ENCODE assay signal across 24 mouse cellular contexts in genomic region chr10:121403104-121403503, GRCm38 (mm10). TPM values are rescaled to one million over a fixed set of nuclear protein-coding genes. Genes with fewer than 3 reads are reported as not detected.
DNase-seq lines count a peak whose midpoint lies in the region; ATAC-seq and TF ChIP-seq lines count a peak whose summit lies in the region.
"Had no signal": no experiment of that assay in that cellular context is flagged by ENCODE, and none has a peak within 500 bp of the region (broad histone marks: within the 10 kb centered on the region; RNA-seq: fewer than 3 reads in every experiment).

No protein-coding gene starts in this region.

- H3K4me1 ChIP-seq in E14TG2a.4 (replicated peaks; ENCODE audit: low read depth, low read length) = peaks cover 38% of the 10 kb centered on the region
- H3K4me1 ChIP-seq in ES-Bruce4 (ENCODE audit: control insufficient read depth, insufficient read depth, low read length) = peaks cover 8% of the 10 kb centered on the region
- no peaks in the 10 kb centered on the region for H3K4me1 ChIP-seq in embryonic facial prominence, embryonic 15.5 days
- H3K4me1 ChIP-seq: forebrain, embryonic 15.5 days; hindbrain, embryonic 10.5 days; hindbrain, embryonic 13.5 days; intestine, embryonic 15.5 days had no signal

- no peaks in the 10 kb centered on the region for H3K79me2 ChIP-seq in myocyte (ENCODE audit: control insufficient read depth, insufficient read depth)

- ATAC-seq in embryonic facial prominence, embryonic 15.5 days (ENCODE audit: insufficient number of reproducible peaks, low FRiP score, low TSS enrichment, low read depth) = peak; percentile 30; the same call in 1 of the 2 replicates
- ATAC-seq: CD4-positive, CD25-positive, alpha-beta regulatory T cell, adult 4 months; forebrain, embryonic 15.5 days; hindbrain, embryonic 16.5 days had no signal

- peak overlapping the region; percentile 13 for H3K27ac ChIP-seq in ES-Bruce4 (ENCODE audit: insufficient read depth, low read length)
- no peak overlapping the region for H3K27ac ChIP-seq in embryonic facial prominence, embryonic 15.5 days (replicated peaks)
- H3K27ac ChIP-seq: embryonic facial prominence, embryonic 13.5 days; forebrain, embryonic 15.5 days; heart, adult 2 months; heart, embryonic 10.5 days; hindbrain, embryonic 10.5 days; hindbrain, embryonic 13.5 days; intestine, embryonic 15.5 days had no signal

- TF ChIP-seq CTCF in E14TG2a.4 (conservative IDR thresholded peaks at IDR 0.05; ENCODE audit: low read length) (no peak), ES-Bruce4 (IDR thresholded peaks at IDR 0.05; ENCODE audit: low read depth, low read length) (no peak)

- TF ChIP-seq POLR2A in ES-Bruce4 (IDR thresholded peaks at IDR 0.05; ENCODE audit: insufficient read depth, low read length) (no peak), myocyte (IDR thresholded peaks at IDR 0.05; ENCODE audit: insufficient read length, low read depth) (no peak)

- H3K9me3 ChIP-seq in E14TG2a.4 (ENCODE audit: low read length) (no peaks in the 10 kb centered on the region), ES-Bruce4 (replicated peaks; ENCODE audit: control insufficient read depth, insufficient read depth, low read length, poor library complexity, severe bottlenecking) (no peaks in the 10 kb centered on the region)
- H3K9me3 ChIP-seq in embryonic facial prominence, embryonic 15.5 days (replicated peaks) = no peaks in the 10 kb centered on the region
- H3K9me3 ChIP-seq: embryonic facial prominence, embryonic 13.5 days; forebrain, embryonic 15.5 days; heart, embryonic 10.5 days; hindbrain, embryonic 10.5 days; hindbrain, embryonic 13.5 days; intestine, embryonic 15.5 days had no signal

- H3K9ac ChIP-seq in ES-Bruce4 (ENCODE audit: low read depth, poor library complexity, severe bottlenecking) = no peak overlapping the region
- H3K9ac ChIP-seq in embryonic facial prominence, embryonic 15.5 days = no peak overlapping the region
- H3K9ac ChIP-seq: embryonic facial prominence, embryonic 13.5 days; forebrain, embryonic 15.5 days; hindbrain, embryonic 13.5 days; intestine, embryonic 15.5 days had no signal

- no peak for DNase-seq in cerebellum, postnatal 25 days
- no peak for DNase-seq in spleen, adult 12 weeks (ENCODE audit: low spot score)
- DNase-seq in lung, adult 18-20 months = no peak
- DNase-seq: adrenal gland, adult 2 months; cerebellum, adult 11 months; cerebellum, adult 8-10 months; cerebellum, postnatal 10 days; gastrocnemius, postnatal 10 days; gastrocnemius, postnatal 36 days; heart, adult 2 months; kidney, adult 11 months had no signal

- 73% methylated on average over 9 of the region's 9 CpGs for WGBS in embryonic facial prominence, embryonic 15.5 days

- H3K36me3 ChIP-seq in E14TG2a.4 (ENCODE audit: insufficient read depth, low read length) = 0 out of 2 replicates have a peak, but pooled peaks cover 3% of the 10 kb centered on the region
- H3K36me3 ChIP-seq in ES-Bruce4 (ENCODE audit: control insufficient read depth, insufficient read depth, low read length, poor library complexity, severe bottlenecking) = no peaks in the 10 kb centered on the region
- no peaks in the 10 kb centered on the region for H3K36me3 ChIP-seq in embryonic facial prominence, embryonic 15.5 days
- H3K36me3 ChIP-seq in myocyte (ENCODE audit: control insufficient read depth, insufficient read depth) = no peaks in the 10 kb centered on the region
- H3K36me3 ChIP-seq: embryonic facial prominence, embryonic 13.5 days; forebrain, embryonic 15.5 days; hindbrain, embryonic 10.5 days; intestine, embryonic 15.5 days had no signal

- H3K27me3 ChIP-seq in E14TG2a.4 (ENCODE audit: insufficient read depth, low read length) (peaks cover 25% of the 10 kb centered on the region), ES-Bruce4 (ENCODE audit: control insufficient read depth, insufficient read depth, low read length, poor library complexity, severe bottlenecking) (no peaks in the 10 kb centered on the region), myocyte (ENCODE audit: control insufficient read depth, insufficient read depth, insufficient read length) (no peaks in the 10 kb centered on the region)
- no peaks in the 10 kb centered on the region for H3K27me3 ChIP-seq in embryonic facial prominence, embryonic 15.5 days
- H3K27me3 ChIP-seq: embryonic facial prominence, embryonic 13.5 days; forebrain, embryonic 15.5 days; hindbrain, embryonic 13.5 days; intestine, embryonic 15.5 days had no signal

- peak overlapping the region; percentile 51 for H3K4me3 ChIP-seq in E14TG2a.4 (replicated peaks; ENCODE audit: low read length)
- peak overlapping the region; percentile 14 for H3K4me3 ChIP-seq in ES-Bruce4 (ENCODE audit: low read depth, low read length)
- no peak overlapping the region for H3K4me3 ChIP-seq in embryonic facial prominence, embryonic 15.5 days (replicated peaks)
- no peak overlapping the region for H3K4me3 ChIP-seq in myocyte
- H3K4me3 ChIP-seq: embryonic facial prominence, embryonic 13.5 days; forebrain, embryonic 15.5 days; heart, adult 2 months; heart, embryonic 10.5 days; hindbrain, embryonic 10.5 days; hindbrain, embryonic 13.5 days; intestine, embryonic 15.5 days had no signal

- TF ChIP-seq EP300 in ES-Bruce4 (IDR thresholded peaks at IDR 0.05; ENCODE audit: insufficient read depth, low read depth, low read length) = no peak

- H3ac ChIP-seq in myocyte (ENCODE audit: control insufficient read depth, insufficient read length) = no peak overlapping the region

- no peak overlapping the region for H3K4me2 ChIP-seq in embryonic facial prominence, embryonic 15.5 days (replicated peaks)
- no peak overlapping the region for H3K4me2 ChIP-seq in myocyte (ENCODE audit: low read depth)
- H3K4me2 ChIP-seq: embryonic facial prominence, embryonic 13.5 days; forebrain, embryonic 15.5 days; hindbrain, embryonic 13.5 days; intestine, embryonic 15.5 days had no signal

TF ChIP-seq in myocyte, 11 proteins besides CTCF, POLR2A, EP300 and RAD21:
- TF ChIP-seq TCF3 (IDR thresholded peaks at IDR 0.05; ENCODE audit: insufficient read length, low read depth) (peak; percentile 47), MYOD1 (IDR thresholded peaks at IDR 0.05; ENCODE audit: control insufficient read depth in 1 of 3, insufficient read length in 2 of 3, low read depth in 2 of 3) (peak in 2 of 3 experiments; percentile 83 to 95), USF1 (IDR thresholded peaks at IDR 0.05; ENCODE audit: low read depth) (no peak), MYOG (IDR thresholded peaks at IDR 0.05; ENCODE audit: control insufficient read depth in 1 of 3, insufficient read depth in 1 of 3, insufficient read length in 2 of 3, low read depth in 2 of 3) (peak; percentile 33 to 97 (median 88))

RNA-seq across cellular contexts. Expression of gene Gns, which starts 38.2 kb away (rescaled TPM):
- polyA plus RNA-seq in ES-Bruce4 (2011; ENCODE audit: insufficient read depth, insufficient read length, low read depth, missing spikeins) = 42.4 and 44.2 TPM in 2 replicates
- 51.3 and 52.1 TPM in 2 replicates for polyA plus RNA-seq in embryonic facial prominence, embryonic 15.5 days (2015; fragmentation: Nextera tagmentation; extraction: Ambion mirVana)
- polyA plus RNA-seq in myocyte (2012; fragmentation: generic; extraction: Trizol) = 81.4 TPM

RNA-seq across cellular contexts. Expression of gene Tbc1d30, which starts 52.0 kb away (rescaled TPM):
- polyA plus RNA-seq in ES-Bruce4 (2011; ENCODE audit: insufficient read depth, insufficient read length, low read depth, missing spikeins) (not detected in 2 replicates), myocyte (2012; fragmentation: generic; extraction: Trizol) (not detected)
- 1.7 and 2.6 TPM in 2 replicates for polyA plus RNA-seq in embryonic facial prominence, embryonic 15.5 days (2015; fragmentation: Nextera tagmentation; extraction: Ambion mirVana)
- polyA plus RNA-seq: C2C12 had no signal

Comparison
In these comparisons a context has a peak if more than half of its experiments do, and no peak if none do; other contexts are left out.
1. H3K4me3 ChIP-seq: peak in E14TG2a.4 (single experiment) and ES-Bruce4 (single experiment); none in embryonic facial prominence, embryonic 15.5 days (single experiment) and myocyte (single experiment).